Mouse (Mus musculus) layer of hippocampus, adult 2 months (tissue): ENCODE results near the gene Gria1. TPM values are rescaled to one million over a fixed set of nuclear protein-coding genes. Genes with fewer than 3 reads are reported as not detected.

ENCODE experiments used
- DNase-seq, 2 experiments: peaks; one replicate each; pipeline ENCODE4 v3.0.0; 2022; ENCODE audit warnings: low spot score in 2 of 2
- H3K27ac ChIP-seq: fragments of 200-600 bp; 2 replicates; pipeline ENCODE4 v1.8.1; 2022
- H3K4me3 ChIP-seq: fragments of 200-600 bp; 2 replicates; pipeline ENCODE4 v1.8.1; 2022; ENCODE audit warnings: mild to moderate bottlenecking
- CTCF ChIP-seq: fragments of 200-600 bp; conservative IDR thresholded peaks from 2 replicates; pipeline ENCODE4 v1.8.1; 2022; ENCODE audit warnings: antibody characterized with exemption, mild to moderate bottlenecking, moderate library complexity
- long read RNA-seq, 2 experiments: library from polyadenylated mRNA; stranded (forward); transcript quantifications; one replicate each; pipeline ENCODE4 v2.0.0; 2021; ENCODE audit warnings: borderline mapping rate in 2 of 2
- total RNA-seq, 2 experiments: library from RNA; stranded (reverse); gene quantifications; 2 replicates each; pipeline ENCODE4 v1.2.3; 2021

The Gria1 gene
- 100 to 1,000 TPM; 751 TPM for total RNA-seq
- long read RNA-seq, experiment 1, full-length matches to known transcripts, result 333 of 476 reads
- long read RNA-seq, experiment 1, partial matches to known transcripts, result 40 of 476 reads
- long read RNA-seq, experiment 1, other reads (novel, unspliced or antisense), result 103 of 476 reads
- long read RNA-seq, experiment 2, full-length matches to known transcripts, result 448 of 667 reads
- long read RNA-seq, experiment 2, partial matches to known transcripts, result 65 of 667 reads
- long read RNA-seq, experiment 2, other reads (novel, unspliced or antisense), result 154 of 667 reads

DNA sequence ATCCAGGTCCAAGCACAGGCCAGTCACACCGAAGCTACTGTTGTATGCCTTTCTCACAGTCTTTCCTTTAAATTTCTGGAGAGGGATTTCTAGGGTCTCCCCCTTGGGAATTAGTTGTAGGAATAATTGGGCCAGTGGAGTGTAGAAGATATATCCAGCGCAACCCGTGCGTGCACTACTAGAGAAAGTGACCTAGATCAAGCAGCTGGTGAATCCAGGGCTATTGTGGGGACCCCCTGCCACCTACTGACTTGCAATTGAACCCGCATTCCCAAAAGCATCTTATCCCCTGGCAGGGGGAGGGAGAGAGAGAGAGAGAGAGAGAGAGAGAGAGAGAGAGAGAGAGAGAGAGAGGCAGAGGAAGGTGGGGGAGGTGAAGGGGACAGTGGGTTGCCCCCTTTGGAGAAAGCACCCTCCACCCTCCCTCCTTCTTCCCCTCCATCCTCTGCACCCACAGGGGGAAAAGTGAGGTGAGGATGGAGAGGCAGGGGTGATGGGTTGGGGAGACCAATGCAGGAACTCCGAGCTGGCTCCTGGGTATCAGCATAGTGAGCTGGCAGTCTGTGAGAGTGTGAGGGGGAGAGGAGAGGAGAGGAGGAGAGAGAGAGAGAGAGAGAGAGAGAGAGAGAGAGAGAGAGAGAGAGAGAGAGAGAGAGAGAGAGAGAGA lies at the start of gene Gria1:
Gene Gria1 (plus strand): TSS at position 364 of the 667 bp plus-strand sequence.
- peak; percentile 43 to 58 for DNase-seq
- H3K4me3 ChIP-seq, result peak within 1 kb of the TSS; percentile 79
- H3K27ac ChIP-seq, result peak within 1 kb of the TSS; percentile 93
- peak; percentile 33 for TF ChIP-seq CTCF

GRCm38 (mm10) chr11:56961751-56962150 lies 49.4 kb upstream of the Gria1 start:
- TF ChIP-seq CTCF, result no peak
- H3K27ac ChIP-seq, result no peak overlapping the region
- no peak overlapping the region for H3K4me3 ChIP-seq
- no peak for DNase-seq

- Histone ChIP-seq H3K27ac (peak overlapping the region; percentile 56), H3K4me3 (no peak overlapping the region)
- no peak for TF ChIP-seq CTCF
- DNase-seq, result peak; percentile 21 to 22
Observed at GRCm38 (mm10) chr11:56972814-56973213, 38.4 kb upstream of the Gria1 start.

GRCm38 (mm10) chr11:56984321-56985000 lies 26.7 kb upstream of the Gria1 start:
- TF ChIP-seq CTCF, result no peak
- no peak overlapping the region for H3K4me3 ChIP-seq
- DNase-seq, result no peak
- H3K27ac ChIP-seq, result no peak overlapping the region

DNA sequence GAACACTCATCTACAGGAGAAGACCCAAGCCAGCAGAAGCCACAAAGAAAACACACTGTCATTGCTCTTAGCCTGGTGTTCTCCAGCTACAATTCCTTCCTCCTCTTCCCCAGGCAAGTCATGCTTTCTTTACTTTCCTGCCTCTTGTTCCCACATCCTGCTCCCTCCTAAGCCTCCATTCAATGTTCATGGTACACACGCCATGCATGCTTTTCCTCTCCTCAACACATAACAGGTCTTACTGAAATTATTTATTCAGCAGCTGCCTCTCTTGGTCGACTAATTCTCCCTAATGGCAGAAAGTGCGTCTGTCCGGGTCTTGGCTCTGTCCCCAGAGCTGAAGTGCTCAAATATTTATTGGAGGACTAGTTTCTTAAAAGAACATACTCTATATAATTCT lies 25.7 kb upstream of the Gria1 start:
- no peak for TF ChIP-seq CTCF
- no peak for DNase-seq

GRCm38 (mm10) chr11:56999601-57000001 lies 11.6 kb upstream of the Gria1 start:
- no peak for DNase-seq
- no peak overlapping the region for H3K4me3 ChIP-seq
- H3K27ac ChIP-seq, result no peak overlapping the region
- TF ChIP-seq CTCF, result no peak

More for the DNA sequence above, 25.7 kb upstream of the Gria1 start:
- Histone ChIP-seq H3K27ac (no peak overlapping the region), H3K4me3 (no peak overlapping the region)

- no peak for TF ChIP-seq CTCF
- H3K27ac ChIP-seq, result no peak overlapping the region
- DNase-seq, result no peak
Observed at GRCm38 (mm10) chr11:57004611-57005010, 6.6 kb upstream of the Gria1 start.

GRCm38 (mm10) chr11:57005341-57005740 lies 5.8 kb upstream of the Gria1 start:
- Histone ChIP-seq H3K27ac (no peak overlapping the region), H3K4me3 (no peak overlapping the region)
- no peak for TF ChIP-seq CTCF
- no peak for DNase-seq

More at GRCm38 (mm10) chr11:57004611-57005010, 6.6 kb upstream of the Gria1 start:
- H3K4me3 ChIP-seq, result no peak overlapping the region

DNA sequence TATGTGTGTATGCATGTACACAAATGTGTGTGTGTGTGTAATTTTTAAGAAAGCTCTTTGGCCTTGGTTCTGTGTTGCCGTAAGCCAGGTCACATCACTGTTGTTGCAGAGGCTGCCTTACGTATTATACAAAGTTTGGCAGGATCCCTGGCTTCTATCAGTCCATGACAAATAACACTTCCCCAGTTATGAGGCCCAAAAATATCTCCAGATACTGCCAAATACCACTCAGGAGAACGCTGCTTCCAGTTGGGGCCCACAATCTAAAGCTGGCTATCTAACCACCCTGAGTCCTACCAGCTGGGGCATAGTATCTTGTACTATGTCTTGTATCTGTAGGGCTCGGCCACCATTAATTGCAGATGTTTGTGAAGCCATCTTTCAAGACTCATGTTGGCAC lies 3.4 kb upstream of the Gria1 start:
- no peak overlapping the region for H3K27ac ChIP-seq
- no peak for DNase-seq
- H3K4me3 ChIP-seq, result no peak overlapping the region
- TF ChIP-seq CTCF, result no peak

DNA sequence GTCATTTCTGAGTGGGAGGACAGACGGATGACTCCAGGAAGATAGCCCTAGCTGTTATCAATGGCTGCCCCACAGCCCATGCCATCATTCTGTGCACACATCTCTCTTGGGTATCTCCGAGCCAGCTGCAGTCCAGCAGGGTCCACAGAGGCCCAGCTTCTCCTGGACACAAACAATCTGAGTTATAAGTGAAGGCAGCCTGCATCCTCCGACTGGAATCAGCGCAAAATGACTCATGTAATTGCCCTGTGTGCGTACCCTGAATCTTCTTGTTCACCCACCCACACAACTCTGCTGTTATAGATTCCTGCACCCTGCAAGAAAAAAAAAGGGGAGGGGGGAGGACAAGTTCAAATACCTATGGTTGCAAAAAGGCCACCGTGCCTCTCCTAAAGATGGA lies 576 bp upstream of the Gria1 start:
- DNase-seq, result no peak
- peak overlapping the region; percentile 89 for H3K27ac ChIP-seq
- TF ChIP-seq CTCF, result no peak
- peak overlapping the region; percentile 43; the same call in 1 of the 2 replicates for H3K4me3 ChIP-seq

DNA sequence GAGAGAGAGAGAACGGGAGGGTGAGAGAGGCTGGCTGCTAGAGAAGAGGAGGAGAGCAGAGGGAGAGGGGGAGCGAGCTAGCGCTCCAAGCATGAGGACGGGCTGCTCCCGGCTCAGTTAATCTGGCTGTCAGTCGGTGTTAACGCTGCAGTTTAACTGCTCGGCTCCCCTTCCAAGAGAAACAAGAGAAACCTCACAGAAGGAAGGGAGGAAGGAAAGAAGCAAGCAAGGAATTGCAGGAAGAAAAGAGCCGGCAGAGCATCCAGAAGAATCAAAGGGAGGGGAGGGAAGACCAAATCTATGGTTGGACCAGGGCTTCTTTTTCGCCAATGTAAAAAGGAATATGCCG lies 478 bp downstream of the Gria1 start:
- peak; percentile 80 to 81 for DNase-seq
- peak overlapping the region; percentile 93 for H3K27ac ChIP-seq
- no peak for TF ChIP-seq CTCF
- peak overlapping the region; percentile 79 for H3K4me3 ChIP-seq

GRCm38 (mm10) chr11:57012287-57012921 lies 1.2 kb downstream of the Gria1 start:
- DNase-seq, result no peak
- no peak for TF ChIP-seq CTCF
- Histone ChIP-seq H3K4me3 (peak overlapping the region; percentile 79), H3K27ac (peak overlapping the region; percentile 93)
